Mouse (Mus musculus): ENCODE data around the gene Mrln. TPM values are rescaled to one million over a fixed set of nuclear protein-coding genes. Genes with fewer than 3 reads are reported as not detected.

Mrln gene
- polyA plus RNA-seq, 1 experiment = 32.8 TPM

- Histone ChIP-seq H3K4me3 (no peak overlapping the region), H3K79me2 (ENCODE audit: control insufficient read depth, insufficient read depth) (no peaks in the 10 kb centered on the region), H3K36me3 (ENCODE audit: control insufficient read depth, insufficient read depth) (peaks cover 27% of the 10 kb centered on the region), H3ac (ENCODE audit: control insufficient read depth, insufficient read length) (no peak overlapping the region), H3K4me2 (ENCODE audit: low read depth) (no peak overlapping the region), H3K27me3 (ENCODE audit: control insufficient read depth, insufficient read depth, insufficient read length) (no peaks in the 10 kb centered on the region)
- TF ChIP-seq MAX (IDR thresholded peaks at IDR 0.05; ENCODE audit: low read depth) (no peak), REST (IDR thresholded peaks at IDR 0.05; ENCODE audit: insufficient read depth, insufficient read length) (no peak), SRF (IDR thresholded peaks at IDR 0.05; ENCODE audit: control insufficient read depth, insufficient read length, low read depth) (no peak), E2F4 (IDR thresholded peaks at IDR 0.05; ENCODE audit: insufficient read depth) (no peak), CEBPB (IDR thresholded peaks at IDR 0.05; ENCODE audit: insufficient read depth, poor library complexity, severe bottlenecking) (no peak)
These were observed 23.7 kb upstream of the Mrln start for GRCm38 (mm10) chr10:70180727-70181126.

- peaks cover 29% of the 10 kb centered on the region for H3K36me3 ChIP-seq (ENCODE audit: control insufficient read depth, insufficient read depth)
- TF ChIP-seq USF1 (IDR thresholded peaks at IDR 0.05; ENCODE audit: low read depth) (no peak), E2F4 (IDR thresholded peaks at IDR 0.05; ENCODE audit: insufficient read depth) (no peak), SRF (IDR thresholded peaks at IDR 0.05; ENCODE audit: control insufficient read depth, insufficient read length, low read depth) (no peak), TCF3 (IDR thresholded peaks at IDR 0.05; ENCODE audit: insufficient read length, low read depth) (no peak), POLR2A (IDR thresholded peaks at IDR 0.05; ENCODE audit: insufficient read length, low read depth) (no peak), TCF12 (IDR thresholded peaks at IDR 0.05; ENCODE audit: insufficient read depth, poor library complexity, severe bottlenecking) (no peak), MYOG (IDR thresholded peaks at IDR 0.05; ENCODE audit: control insufficient read depth in 1 of 3, insufficient read depth in 1 of 3, insufficient read length in 2 of 3, low read depth in 2 of 3) (no peak), MYOD1 (IDR thresholded peaks at IDR 0.05; ENCODE audit: control insufficient read depth in 1 of 3, insufficient read length in 2 of 3, low read depth in 2 of 3) (no peak), REST (IDR thresholded peaks at IDR 0.05; ENCODE audit: insufficient read depth, insufficient read length) (no peak), POLR2AphosphoS2 (IDR thresholded peaks at IDR 0.05; ENCODE audit: insufficient read length, low read depth) (no peak), MAX (IDR thresholded peaks at IDR 0.05; ENCODE audit: low read depth) (no peak), CEBPB (IDR thresholded peaks at IDR 0.05; ENCODE audit: insufficient read depth, poor library complexity, severe bottlenecking) (no peak)
- H3K27me3 ChIP-seq (ENCODE audit: control insufficient read depth, insufficient read depth, insufficient read length) = no peaks in the 10 kb centered on the region
These were observed 23.0 kb upstream of the Mrln start for GRCm38 (mm10) chr10:70181279-70181972.

GRCm38 (mm10) chr10:70183210-70184080 is 21.0 kb upstream of the Mrln start:
- H3ac ChIP-seq (ENCODE audit: control insufficient read depth, insufficient read length) = no peak overlapping the region
- no peaks in the 10 kb centered on the region for H3K79me2 ChIP-seq (ENCODE audit: control insufficient read depth, insufficient read depth)
- H3K4me3 ChIP-seq = no peak overlapping the region
- no peak overlapping the region for H3K4me2 ChIP-seq (ENCODE audit: low read depth)
- H3K27me3 ChIP-seq (ENCODE audit: control insufficient read depth, insufficient read depth, insufficient read length) = no peaks in the 10 kb centered on the region
- peaks cover 32% of the 10 kb centered on the region for H3K36me3 ChIP-seq (ENCODE audit: control insufficient read depth, insufficient read depth)
- no peak for TF ChIP-seq MAX (IDR thresholded peaks at IDR 0.05; ENCODE audit: low read depth)
- no peak for TF ChIP-seq E2F4 (IDR thresholded peaks at IDR 0.05; ENCODE audit: insufficient read depth)
- no peak for TF ChIP-seq USF1 (IDR thresholded peaks at IDR 0.05; ENCODE audit: low read depth)
- TF ChIP-seq MYOG (IDR thresholded peaks at IDR 0.05; ENCODE audit: control insufficient read depth in 1 of 3, insufficient read depth in 1 of 3, insufficient read length in 2 of 3, low read depth in 2 of 3) = no peak
- no peak for TF ChIP-seq CEBPB (IDR thresholded peaks at IDR 0.05; ENCODE audit: insufficient read depth, poor library complexity, severe bottlenecking)
- TF ChIP-seq POLR2A (IDR thresholded peaks at IDR 0.05; ENCODE audit: insufficient read length, low read depth) = no peak
- TF ChIP-seq REST (IDR thresholded peaks at IDR 0.05; ENCODE audit: insufficient read depth, insufficient read length) = no peak
- no peak for TF ChIP-seq TCF3 (IDR thresholded peaks at IDR 0.05; ENCODE audit: insufficient read length, low read depth)
- TF ChIP-seq POLR2AphosphoS2 (IDR thresholded peaks at IDR 0.05; ENCODE audit: insufficient read length, low read depth) = no peak
- TF ChIP-seq TCF12 (IDR thresholded peaks at IDR 0.05; ENCODE audit: insufficient read depth, poor library complexity, severe bottlenecking) = no peak
- TF ChIP-seq MYOD1 (IDR thresholded peaks at IDR 0.05; ENCODE audit: control insufficient read depth in 1 of 3, insufficient read length in 2 of 3, low read depth in 2 of 3) = no peak
- no peak for TF ChIP-seq SRF (IDR thresholded peaks at IDR 0.05; ENCODE audit: control insufficient read depth, insufficient read length, low read depth)

More at GRCm38 (mm10) chr10:70181279-70181972, 23.0 kb upstream of the Mrln start:
- H3K79me2 ChIP-seq (ENCODE audit: control insufficient read depth, insufficient read depth) = no peaks in the 10 kb centered on the region
- H3K4me2 ChIP-seq (ENCODE audit: low read depth) = no peak overlapping the region
- H3K4me3 ChIP-seq = no peak overlapping the region
- no peak overlapping the region for H3ac ChIP-seq (ENCODE audit: control insufficient read depth, insufficient read length)

- Histone ChIP-seq H3K36me3 (ENCODE audit: control insufficient read depth, insufficient read depth) (peaks cover 22% of the 10 kb centered on the region), H3K27me3 (ENCODE audit: control insufficient read depth, insufficient read depth, insufficient read length) (no peaks in the 10 kb centered on the region), H3K4me2 (ENCODE audit: low read depth) (no peak overlapping the region), H3K4me3 (no peak overlapping the region), H3ac (ENCODE audit: control insufficient read depth, insufficient read length) (no peak overlapping the region), H3K79me2 (ENCODE audit: control insufficient read depth, insufficient read depth) (no peaks in the 10 kb centered on the region)
- TF ChIP-seq USF1 (IDR thresholded peaks at IDR 0.05; ENCODE audit: low read depth) (no peak), POLR2A (IDR thresholded peaks at IDR 0.05; ENCODE audit: insufficient read length, low read depth) (no peak), E2F4 (IDR thresholded peaks at IDR 0.05; ENCODE audit: insufficient read depth) (no peak), TCF12 (IDR thresholded peaks at IDR 0.05; ENCODE audit: insufficient read depth, poor library complexity, severe bottlenecking) (no peak), MYOD1 (IDR thresholded peaks at IDR 0.05; ENCODE audit: control insufficient read depth in 1 of 3, insufficient read length in 2 of 3, low read depth in 2 of 3) (no peak), MAX (IDR thresholded peaks at IDR 0.05; ENCODE audit: low read depth) (no peak), POLR2AphosphoS2 (IDR thresholded peaks at IDR 0.05; ENCODE audit: insufficient read length, low read depth) (no peak), SRF (IDR thresholded peaks at IDR 0.05; ENCODE audit: control insufficient read depth, insufficient read length, low read depth) (no peak), TCF3 (IDR thresholded peaks at IDR 0.05; ENCODE audit: insufficient read length, low read depth) (no peak), MYOG (IDR thresholded peaks at IDR 0.05; ENCODE audit: control insufficient read depth in 1 of 3, insufficient read depth in 1 of 3, insufficient read length in 2 of 3, low read depth in 2 of 3) (no peak), REST (IDR thresholded peaks at IDR 0.05; ENCODE audit: insufficient read depth, insufficient read length) (no peak), CEBPB (IDR thresholded peaks at IDR 0.05; ENCODE audit: insufficient read depth, poor library complexity, severe bottlenecking) (no peak)
These were observed 18.3 kb upstream of the Mrln start for GRCm38 (mm10) chr10:70186136-70186535.

Measured in myocyte (in vitro differentiated cells).